Mouse (Mus musculus) spleen, embryonic (tissue): ENCODE measurements around the gene Cdc20b.

ENCODE experiments used
- CTCF ChIA-PET: fragments of 350-600 bp; sonication (Branson Sonifier 250); formaldehyde crosslinking; loops from one replicate; lab custom pipeline; 2022; lab: Charles Lee

Cdc20b gene

GRCm38 (mm10) chr13:113034950-113035421 lies at the start of gene Cdc20b:
Gene Cdc20b (plus strand): TSS chr13:113035111.
- CTCF ChIA-PET = interaction anchor here (0.6 to 1.0 kb wide), 2 partner anchors 23 to 38 kb away, joined by 5 to 7 read pairs; no protein-coding TSS in a partner anchor

- CTCF ChIA-PET = no interaction called here
These were observed 49.1 kb upstream of the Cdc20b start for GRCm38 (mm10) chr13:112985605-112986450.

- CTCF ChIA-PET = interaction anchor here (0.6 kb wide), 1 partner anchor 60 kb away, joined by 8 read pairs; no protein-coding TSS in a partner anchor
These were observed 48.4 kb upstream of the Cdc20b start for GRCm38 (mm10) chr13:112986451-112986950.

- CTCF ChIA-PET = no interaction called here
These were observed 47.4 kb upstream of the Cdc20b start, which contains the start of gene Ccno for GRCm38 (mm10) chr13:112987532-112987943. Gene Ccno (plus strand): TSS chr13:112987802.

GRCm38 (mm10) chr13:112987991-112988390 lies 46.9 kb upstream of the Cdc20b start:
- CTCF ChIA-PET = no interaction called here

GRCm38 (mm10) chr13:112988866-112989265 lies 46.0 kb upstream of the Cdc20b start:
- CTCF ChIA-PET = interaction anchor here (0.6 to 0.7 kb wide), 2 partner anchors 115 to 1013 kb away, joined by 4 to 5 read pairs; no protein-coding TSS in a partner anchor

GRCm38 (mm10) chr13:112989541-112989940 lies 45.4 kb upstream of the Cdc20b start:
- CTCF ChIA-PET = no interaction called here

- CTCF ChIA-PET = interaction anchor here (1.1 kb wide), 1 partner anchor 41 kb away, joined by 5 read pairs; no protein-coding TSS in a partner anchor
These were observed 44.6 kb upstream of the Cdc20b start for GRCm38 (mm10) chr13:112990346-112990745.

- CTCF ChIA-PET = no interaction called here
These were observed 41.3 kb upstream of the Cdc20b start, which contains the start of gene Mcidas for GRCm38 (mm10) chr13:112993531-112994152. Gene Mcidas (plus strand): TSS chr13:112993845.

GRCm38 (mm10) chr13:112994191-112994590 lies 40.7 kb upstream of the Cdc20b start:
- CTCF ChIA-PET = no interaction called here

- CTCF ChIA-PET = interaction anchor here (0.5 to 0.6 kb wide), 2 partner anchors 38 to 54 kb away, joined by 7 read pairs; partner anchors contain the start of gene Cdc20b
These were observed 38.5 kb upstream of the Cdc20b start for GRCm38 (mm10) chr13:112996407-112996806.

- CTCF ChIA-PET = no interaction called here
These were observed 37.5 kb upstream of the Cdc20b start for GRCm38 (mm10) chr13:112997369-112997768.

- CTCF ChIA-PET = no interaction called here
These were observed 36.3 kb upstream of the Cdc20b start for GRCm38 (mm10) chr13:112998427-112999201.

- CTCF ChIA-PET = interaction anchor here (0.7 kb wide), 1 partner anchor 1519 kb away, joined by 11 read pairs; no protein-coding TSS in a partner anchor
These were observed 34.8 kb upstream of the Cdc20b start for GRCm38 (mm10) chr13:113000090-113000489.

- CTCF ChIA-PET = interaction anchor here (0.7 kb wide), 1 partner anchor 1520 kb away, joined by 11 read pairs; no protein-coding TSS in a partner anchor
These were observed 34.2 kb upstream of the Cdc20b start for GRCm38 (mm10) chr13:113000576-113001318.

GRCm38 (mm10) chr13:113012683-113013082 lies 22.2 kb upstream of the Cdc20b start:
- CTCF ChIA-PET = interaction anchor here (1.1 kb wide), 1 partner anchor 23 kb away, joined by 5 read pairs; the partner anchor contains the start of gene Cdc20b

- CTCF ChIA-PET = interaction anchor here (1.1 kb wide), 1 partner anchor 22 kb away, joined by 5 read pairs; the partner anchor contains the start of gene Cdc20b
These were observed 21.5 kb upstream of the Cdc20b start for GRCm38 (mm10) chr13:113013174-113013953.

GRCm38 (mm10) chr13:113021521-113021920 lies 13.4 kb upstream of the Cdc20b start:
- CTCF ChIA-PET = no interaction called here

- CTCF ChIA-PET = no interaction called here
These were observed 12.4 kb upstream of the Cdc20b start for GRCm38 (mm10) chr13:113022467-113022866.
